Mouse (Mus musculus): ENCODE data around the gene Msh4. TPM values are rescaled to one million over a fixed set of nuclear protein-coding genes. Genes with fewer than 3 reads are reported as not detected.

The Msh4 gene
- polyA plus RNA-seq, 1 experiment from 2014 or later, result 0.03 TPM

Other genes starting within 250 kb of the Msh4 start
- 10.1 and 10.2 TPM in 2 replicates for gene St6galnac3, start 181.0 kb downstream of the Msh4 start, polyA plus RNA-seq (2015; fragmentation: Nextera tagmentation; extraction: Ambion mirVana)
- gene Asb17, start 61.9 kb downstream of the Msh4 start, polyA plus RNA-seq (2015; fragmentation: Nextera tagmentation; extraction: Ambion mirVana), result 2.6 and 3.0 TPM in 2 replicates
- 36.6 and 38.2 TPM in 2 replicates for gene Rabggtb, start 6.9 kb upstream of the Msh4 start, polyA plus RNA-seq (2015; fragmentation: Nextera tagmentation; extraction: Ambion mirVana)
- 82.5 and 101 TPM in 2 replicates for gene Acadm, start 38.5 kb upstream of the Msh4 start, polyA plus RNA-seq (2015; fragmentation: Nextera tagmentation; extraction: Ambion mirVana)
- 0.10 and 0.29 TPM in 2 replicates for gene Slc44a5, start 67.3 kb upstream of the Msh4 start, polyA plus RNA-seq (2015; fragmentation: Nextera tagmentation; extraction: Ambion mirVana)

Data from liver, embryonic 15.5 days (tissue).